Mouse (Mus musculus): Measurements from ENCODE around the gene Slc47a2.

- TF ChIP-seq POLR2A (IDR thresholded peaks at IDR 0.05; ENCODE audit: control insufficient read depth in 1 of 2, insufficient read depth in 1 of 2, low read depth in 1 of 2, low read length in 2 of 2, poor library complexity in 1 of 2) (no peak), EP300 (IDR thresholded peaks at IDR 0.05; ENCODE audit: low read depth in 1 of 2, low read length in 2 of 2) (no peak)
Measured at GRCm38 (mm10) chr11:61295556-61295955, 47.1 kb downstream of the Slc47a2 start.

Data from MEL (cell line).